Mouse (Mus musculus) large intestine, adult 2 months (tissue): ENCODE results near the gene Mdk. TPM values are rescaled to one million over a fixed set of nuclear protein-coding genes. Genes with fewer than 3 reads are reported as not detected.

Experiments
- DNase-seq: peaks from one replicate; pipeline ENCODE4 v3.0.0-alpha.2; 2012; ENCODE audit warnings: low read depth, low spot score
- WGBS: fragments of 180-500 bp; shearing (Covaris S2); methylation state at CpG from one replicate; pipeline ENCODE4 v1.1.7; 2018; 5-methylcytosine and 5-hydroxymethylcytosine counted together
- polyA plus RNA-seq: library from polyadenylated mRNA; depleted of rRNA; stranded (reverse); fragments of >200 nt; gene quantifications from 2 replicates; pipeline ENCODE4 v1.2.3, GENCODE M21; 2012

Mdk gene
- polyA plus RNA-seq, 1 experiment, result 7.8 TPM

DNA sequence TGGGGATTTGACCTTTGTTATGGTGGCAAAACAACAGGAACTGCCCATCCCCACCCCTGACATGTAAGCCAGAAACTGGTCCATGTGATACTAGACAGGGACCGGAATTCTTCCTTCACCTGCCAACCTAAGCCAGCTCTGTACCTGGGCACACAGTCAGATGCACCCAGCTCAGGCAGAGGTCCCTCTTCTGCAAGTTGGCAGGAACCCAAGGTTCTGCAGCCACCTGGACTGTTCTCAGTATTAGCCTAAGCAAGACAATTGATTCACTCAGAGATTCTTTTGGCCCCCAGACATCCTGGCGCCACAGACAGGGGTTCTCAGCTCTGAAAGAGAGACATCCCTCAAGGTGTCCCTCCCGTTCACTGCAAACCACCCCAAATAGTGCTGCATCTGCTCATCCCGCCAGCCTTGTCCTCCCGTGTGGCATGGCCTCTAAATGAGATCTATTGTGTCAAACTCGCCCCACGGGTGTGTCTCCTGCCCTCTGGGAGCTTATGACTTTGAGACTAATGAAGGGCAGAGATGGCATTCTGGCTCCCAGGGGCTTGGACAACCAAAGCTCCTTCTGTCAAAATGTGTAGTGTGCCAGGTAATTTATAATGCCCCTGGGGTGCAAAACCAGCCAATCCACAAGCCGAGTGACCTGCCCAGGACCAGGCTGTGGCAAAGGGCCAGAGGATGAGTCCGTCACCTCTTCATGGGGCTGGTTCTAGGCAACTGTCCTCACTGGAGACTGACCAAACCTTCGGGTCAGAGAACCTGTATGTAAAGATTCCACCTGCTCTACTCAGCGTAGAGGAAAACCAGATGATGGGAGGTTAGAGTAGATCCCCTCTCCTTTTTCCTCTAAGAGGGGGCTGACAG, 27.7 kb upstream of the Mdk start:
- 45% methylated on average over 11 of the region's 11 CpGs for whole genome bisulfite sequencing
- no peak for DNase-seq

DNA sequence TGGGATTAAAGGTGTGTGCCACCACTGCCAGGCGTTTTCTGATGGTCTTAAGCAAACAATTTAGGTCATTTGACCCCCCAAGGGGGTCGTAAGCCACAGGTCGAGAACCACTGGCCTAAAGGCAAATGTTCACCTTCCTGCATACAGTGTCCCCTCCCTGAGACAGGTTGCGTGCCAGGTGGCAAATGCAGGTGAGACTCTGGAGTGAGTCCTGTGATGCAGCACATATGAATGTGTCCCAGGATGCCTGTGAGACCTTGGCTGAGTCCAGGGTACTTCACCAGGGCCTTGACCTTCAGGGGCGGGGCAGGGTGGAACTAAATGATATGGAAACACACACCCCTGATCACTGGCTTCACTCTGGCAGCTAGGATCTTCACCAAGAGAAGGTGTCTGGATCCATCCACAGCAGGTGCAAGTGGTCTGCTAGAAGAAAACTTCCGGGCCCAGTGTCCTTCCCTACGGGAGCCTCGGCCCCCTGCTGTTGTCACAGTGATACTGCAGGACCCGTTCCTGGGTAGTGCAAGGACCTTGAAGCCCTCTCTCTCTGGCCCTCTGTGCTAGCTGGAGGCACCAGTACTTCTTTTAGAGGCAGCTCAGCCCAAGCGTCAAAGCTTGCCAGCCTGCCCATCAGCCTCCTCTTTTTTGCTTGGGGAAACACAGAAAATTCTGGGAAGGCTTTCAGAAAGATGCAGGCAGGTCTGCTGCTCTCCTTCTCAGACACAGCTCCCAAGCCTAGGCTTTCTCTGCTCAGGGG, 26.8 kb upstream of the Mdk start:
- DNase-seq, result no peak
- 34% methylated on average over 10 of the region's 10 CpGs for WGBS

DNA sequence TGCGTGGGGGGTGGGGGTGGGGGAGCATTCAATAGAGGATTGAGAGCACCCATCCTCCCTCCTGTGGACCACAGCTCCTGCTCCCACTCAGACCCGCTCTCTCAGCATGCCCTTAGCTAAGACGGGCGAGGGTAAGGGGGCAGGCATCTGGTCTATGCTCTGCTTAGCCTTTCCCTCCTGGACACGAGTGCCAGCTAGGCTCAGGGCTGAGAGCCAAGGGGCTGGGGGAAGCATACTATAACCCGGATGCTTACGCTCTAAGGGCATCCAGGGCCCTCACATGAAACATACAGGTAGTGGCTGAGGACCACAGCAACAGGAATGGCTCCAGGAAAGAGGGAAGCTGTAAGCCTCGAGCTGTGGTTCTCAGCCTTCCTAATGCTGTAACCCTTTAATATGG, 26.0 kb upstream of the Mdk start:
- WGBS, result 77% methylated on average over 8 of the region's 8 CpGs
- DNase-seq, result no peak

DNA sequence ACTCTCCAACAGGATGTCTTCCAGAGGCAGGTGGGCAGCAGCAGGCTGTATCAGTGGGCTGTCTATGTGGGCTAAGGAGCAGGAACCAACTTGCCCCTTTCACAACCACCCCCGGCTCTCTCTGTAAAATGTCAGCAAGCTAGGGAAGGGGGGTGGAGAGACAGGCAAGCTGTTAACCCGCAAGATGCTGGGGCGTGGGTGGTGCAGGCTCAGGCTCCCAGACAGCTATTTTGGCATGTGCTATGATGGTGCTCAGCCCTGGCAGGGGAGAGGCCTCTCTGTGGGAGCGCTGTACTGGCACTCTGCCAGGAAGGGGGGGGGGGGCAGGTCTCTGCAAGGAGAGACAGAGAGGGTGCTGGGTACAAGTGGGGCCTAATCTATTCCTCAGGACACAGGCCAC, 25.0 kb upstream of the Mdk start:
- WGBS, result 9% methylated on average over 4 of the region's 4 CpGs
- no peak for DNase-seq

DNA sequence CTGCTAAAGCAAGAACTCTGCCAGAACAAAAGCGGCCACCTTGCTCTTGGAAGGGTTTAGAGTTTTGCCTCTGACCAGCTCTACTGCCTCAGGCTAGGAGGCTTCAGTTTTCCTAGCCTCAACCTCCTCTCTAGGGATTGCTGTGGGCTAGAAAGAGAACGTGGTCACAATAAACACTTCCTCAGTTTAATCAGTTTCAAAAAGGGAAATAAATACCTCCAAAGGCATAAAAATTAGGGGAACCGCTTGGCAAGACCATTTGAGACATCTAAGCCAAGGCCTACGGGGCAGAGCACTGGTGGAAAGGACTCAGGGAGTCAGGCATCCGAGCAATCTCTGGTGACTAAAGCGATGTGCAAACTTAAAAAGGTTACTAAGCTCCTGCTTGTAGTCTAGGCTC, 23.8 kb upstream of the Mdk start:
- no peak for DNase-seq
- 55% methylated on average over 6 of the region's 6 CpGs for WGBS

DNA sequence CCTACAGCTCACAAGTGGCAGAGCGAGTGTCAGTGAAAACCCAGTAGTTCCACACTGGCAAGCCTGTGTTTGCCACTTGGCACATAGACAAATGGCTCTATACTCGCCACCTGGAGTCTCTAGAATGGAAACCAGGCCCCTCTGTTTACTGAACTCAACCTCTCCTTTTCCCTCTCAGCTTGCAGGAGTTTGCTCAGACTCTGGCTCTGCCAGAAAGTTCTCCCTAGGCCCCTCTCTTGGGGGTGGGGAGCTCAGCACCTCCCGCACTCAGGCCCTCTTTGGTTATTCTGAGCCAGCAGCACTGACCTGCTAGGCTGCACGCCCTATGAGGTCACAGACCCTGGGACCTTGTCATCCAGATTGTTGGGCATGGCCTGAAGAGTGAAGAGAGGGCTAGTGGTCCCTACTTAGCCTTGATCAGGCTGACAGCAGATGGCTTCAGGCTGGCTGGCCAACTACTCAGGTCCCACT, 23.1 kb upstream of the Mdk start:
- WGBS, result 21% methylated on average over 4 of the region's 4 CpGs
- DNase-seq, result no peak

DNA sequence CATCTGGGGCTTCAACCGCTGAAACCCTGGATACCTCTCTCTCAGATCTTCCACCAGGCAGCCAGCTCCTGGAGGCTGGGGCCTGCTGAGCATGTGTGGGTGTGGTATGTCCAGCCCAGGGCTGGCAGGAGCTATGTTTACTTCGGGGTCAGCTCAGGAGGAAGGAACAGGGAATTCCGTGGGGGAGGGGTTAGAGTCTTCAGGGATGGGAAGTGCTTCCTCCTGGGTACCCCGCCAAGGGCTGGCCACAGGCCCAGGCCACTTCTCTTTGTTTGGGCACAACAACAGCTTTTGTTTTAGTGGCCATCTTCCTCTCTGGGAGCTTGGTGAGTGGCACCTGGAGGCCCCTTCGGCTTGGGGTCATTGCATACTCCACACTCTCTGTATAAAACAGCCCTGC, 21.7 kb upstream of the Mdk start:
- DNase-seq, result no peak
- WGBS, result 6% methylated on average over 5 of the region's 5 CpGs

DNA sequence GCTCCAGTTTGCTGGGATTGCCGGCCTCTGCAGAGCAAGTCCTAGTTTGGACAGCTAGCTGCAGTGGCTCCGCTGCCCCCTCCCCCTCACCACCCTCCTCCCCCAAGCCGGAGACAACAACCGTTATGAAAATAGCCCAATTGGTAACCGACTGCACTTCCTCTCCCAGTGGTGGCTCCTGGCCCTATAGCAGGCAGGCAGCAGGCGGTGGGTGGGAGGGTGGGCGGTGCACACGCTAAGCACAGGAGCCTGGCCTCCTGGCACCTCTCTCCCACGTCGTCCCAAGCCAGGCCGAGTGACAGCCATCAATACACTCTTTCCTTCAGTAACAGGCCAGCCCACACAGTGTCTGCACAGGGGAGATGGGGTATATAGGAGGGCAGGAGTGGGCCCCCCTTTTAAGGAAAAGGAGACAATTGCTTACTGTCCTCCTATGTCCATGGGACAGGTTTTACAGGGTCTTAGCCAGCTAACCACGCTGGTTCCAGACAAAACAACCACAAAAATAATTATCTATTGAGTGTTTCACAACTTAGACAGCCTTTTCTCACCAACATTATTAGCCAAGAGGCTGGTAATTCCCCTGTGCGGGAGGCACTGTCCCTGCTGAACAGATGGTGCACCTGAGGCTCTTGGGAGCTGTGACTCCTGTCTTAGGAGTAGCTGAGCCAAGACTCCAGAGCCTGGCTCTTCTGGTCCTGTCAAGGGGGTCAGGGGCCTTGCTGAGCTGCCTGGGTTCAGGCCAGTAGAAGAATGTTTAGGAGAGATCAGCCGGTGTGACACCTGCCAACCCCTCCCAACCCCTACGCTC, 18.4 kb upstream of the Mdk start:
- no peak for DNase-seq

DNA sequence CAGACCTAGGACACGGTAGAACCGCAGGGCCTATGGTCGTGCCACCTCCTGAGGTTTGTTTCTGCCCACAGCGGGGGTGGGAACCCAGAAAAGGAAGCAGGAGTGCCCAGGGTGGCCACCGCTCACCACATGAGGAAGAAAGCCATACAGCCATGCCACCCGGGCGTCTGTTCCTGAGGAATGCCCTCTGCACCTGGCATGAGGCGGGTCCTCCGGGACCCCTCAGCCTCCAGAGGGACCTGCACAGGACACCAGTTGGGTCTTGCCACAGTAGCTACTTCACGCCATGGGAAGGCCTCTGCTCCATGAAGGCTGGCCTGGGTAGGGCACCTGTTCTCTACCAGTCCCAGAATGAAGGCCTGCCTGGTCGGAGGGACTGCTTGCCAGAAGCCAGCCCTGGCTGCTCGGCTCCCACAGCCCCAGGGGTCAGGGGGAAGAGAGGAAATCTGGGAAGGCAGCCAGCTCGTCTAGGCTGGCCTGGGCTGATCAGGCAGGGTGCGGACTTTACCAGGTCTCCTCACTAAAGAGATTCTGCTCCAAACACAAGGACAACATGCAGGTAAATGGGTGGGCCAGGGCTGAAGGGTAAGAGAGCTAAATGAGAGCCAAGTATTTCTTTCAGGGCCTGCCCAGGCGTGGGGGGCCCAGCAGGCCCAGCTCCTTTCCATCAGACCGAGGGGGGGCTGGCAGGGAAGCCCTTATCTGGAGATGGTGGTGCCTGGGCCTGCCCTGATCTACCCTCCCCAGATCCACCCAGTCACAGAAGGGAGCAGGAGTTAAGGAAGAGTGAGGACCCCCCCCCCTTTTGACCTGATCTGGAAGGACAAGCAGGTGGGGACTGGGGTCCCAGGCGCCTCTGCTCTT, 17.5 kb upstream of the Mdk start:
- 23% methylated on average over 17 of the region's 17 CpGs for WGBS
- DNase-seq, result no peak

More for the DNA sequence above, 18.4 kb upstream of the Mdk start:
- 12% methylated on average over 15 of the region's 15 CpGs for WGBS

DNA sequence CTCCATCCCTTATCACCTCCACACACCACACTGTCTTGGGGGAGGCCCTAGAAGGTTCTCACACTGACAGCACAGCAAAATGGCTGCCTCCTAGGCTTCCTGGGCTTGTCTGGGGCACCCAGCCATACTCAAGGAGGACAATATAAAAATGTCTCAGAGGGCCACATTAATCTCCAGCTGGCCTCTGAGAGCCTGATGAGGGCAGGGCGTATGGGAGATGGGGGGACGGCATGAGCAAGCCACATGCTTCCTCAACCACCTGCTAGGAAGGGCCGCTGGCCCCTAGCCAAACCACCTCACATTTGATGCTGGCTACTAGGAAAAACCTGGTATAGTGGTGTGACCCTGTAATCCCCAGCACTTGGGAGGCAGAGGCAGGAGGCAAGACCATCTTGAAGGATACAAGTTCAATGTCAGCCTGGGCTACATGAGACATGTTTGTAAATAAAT, 16.7 kb upstream of the Mdk start:
- DNase-seq, result no peak
- WGBS, result 19% methylated on average over 3 of the region's 3 CpGs

DNA sequence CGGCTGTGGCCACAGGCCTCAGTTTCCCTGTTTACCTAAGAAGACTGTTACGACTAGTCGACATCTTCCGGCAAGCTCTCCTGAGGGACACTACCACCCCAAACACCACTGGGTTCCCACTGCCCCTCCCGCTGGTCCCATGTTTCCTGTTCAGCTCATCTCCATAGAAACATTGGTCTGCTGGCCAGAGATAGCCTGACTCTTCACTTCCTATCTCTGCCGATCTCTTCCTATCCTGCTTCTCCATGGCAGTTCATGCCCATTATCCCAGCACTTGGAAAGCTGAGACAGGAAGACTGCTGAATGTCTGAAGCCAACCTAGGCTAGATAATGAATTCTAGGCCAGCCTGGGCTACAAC, 16.0 kb upstream of the Mdk start:
- WGBS, result 28% methylated on average over 6 of the region's 6 CpGs
- no peak for DNase-seq

DNA sequence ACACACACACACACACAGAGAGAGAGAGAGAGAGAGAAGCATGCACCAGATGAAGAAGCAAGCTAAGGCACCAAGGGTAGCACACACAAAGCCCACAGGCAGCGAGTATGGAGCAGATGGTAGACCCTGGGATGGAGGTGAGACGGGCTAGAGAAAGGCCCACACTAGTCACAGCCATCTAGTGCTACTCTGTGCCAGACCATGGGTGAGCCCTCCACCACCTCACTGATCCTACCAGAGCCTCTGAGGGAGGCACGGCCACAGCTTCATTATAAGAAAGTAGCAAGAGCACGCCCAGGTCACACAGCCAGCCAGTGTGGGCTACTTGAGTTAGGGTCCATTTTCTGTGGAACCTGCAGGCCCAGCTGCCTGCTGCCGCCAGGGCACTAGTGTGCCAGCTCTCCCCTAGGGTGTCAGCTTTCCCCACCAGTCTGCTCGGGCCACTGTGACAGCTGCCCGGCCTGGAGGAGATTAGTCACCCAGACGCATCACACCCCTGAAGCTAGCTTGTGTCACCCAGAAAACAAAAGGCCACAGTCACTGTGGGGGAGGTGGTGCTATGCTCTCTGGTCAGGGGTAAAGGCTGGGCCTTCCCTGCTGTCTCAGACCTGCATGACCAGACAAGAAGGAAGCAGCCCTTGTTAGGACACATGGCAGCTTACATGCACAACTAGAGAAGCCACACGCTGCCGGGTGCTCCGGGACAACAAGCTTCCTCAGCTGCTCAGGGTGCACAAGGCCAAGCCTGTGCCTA, 15.5 kb upstream of the Mdk start:
- WGBS, result 31% methylated on average over 11 of the region's 11 CpGs

DNA sequence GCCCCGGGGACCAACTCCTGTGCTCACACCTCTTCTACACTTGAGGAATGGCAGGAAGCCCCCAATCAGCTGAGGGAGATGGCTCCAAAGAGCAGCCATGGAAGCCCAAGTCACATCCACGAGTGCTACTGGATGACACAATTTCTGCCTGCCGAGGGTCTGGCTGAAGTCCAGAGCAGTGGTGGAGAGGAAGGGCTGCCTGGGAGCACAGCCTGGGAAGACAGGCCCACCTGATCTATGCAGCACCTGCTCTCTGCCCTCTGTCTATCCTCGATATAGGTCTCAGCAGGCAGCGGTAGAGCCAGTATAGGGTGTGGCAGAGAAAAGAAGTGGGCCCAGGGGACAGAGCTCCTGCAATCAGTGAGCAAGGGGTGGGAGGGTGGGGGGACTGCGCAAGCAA, 14.7 kb upstream of the Mdk start:
- 19% methylated on average over 6 of the region's 6 CpGs for WGBS
- DNase-seq, result no peak

More for the DNA sequence above, 15.5 kb upstream of the Mdk start:
- DNase-seq, result no peak

DNA sequence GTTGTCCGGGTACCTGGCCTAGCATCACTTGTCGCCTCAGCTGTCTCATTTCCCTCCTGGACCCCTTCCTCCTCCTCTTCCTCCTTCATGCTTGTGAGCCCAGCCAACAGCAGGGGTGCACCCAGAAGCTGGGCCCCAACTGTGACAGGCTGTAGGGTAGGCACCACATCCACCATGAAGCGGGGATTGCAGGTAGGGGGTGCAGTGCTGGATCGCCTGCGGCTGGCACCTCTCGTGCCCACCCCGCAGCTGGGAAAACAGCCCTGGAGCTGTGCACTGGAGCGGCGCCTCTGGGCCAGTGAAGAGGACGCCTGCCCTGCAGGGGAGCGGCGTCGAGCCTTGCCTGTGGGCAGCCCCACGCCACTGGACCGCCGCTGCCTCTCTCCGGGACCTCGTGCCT, 13.4 kb upstream of the Mdk start, which contains the start of gene Gm9821:
Gene Gm9821, plus strand, starts transcription at position 221 of the 400 bp plus-strand sequence.
- no peak for DNase-seq
- 94% methylated on average over 18 of the region's 18 CpGs for WGBS

DNA sequence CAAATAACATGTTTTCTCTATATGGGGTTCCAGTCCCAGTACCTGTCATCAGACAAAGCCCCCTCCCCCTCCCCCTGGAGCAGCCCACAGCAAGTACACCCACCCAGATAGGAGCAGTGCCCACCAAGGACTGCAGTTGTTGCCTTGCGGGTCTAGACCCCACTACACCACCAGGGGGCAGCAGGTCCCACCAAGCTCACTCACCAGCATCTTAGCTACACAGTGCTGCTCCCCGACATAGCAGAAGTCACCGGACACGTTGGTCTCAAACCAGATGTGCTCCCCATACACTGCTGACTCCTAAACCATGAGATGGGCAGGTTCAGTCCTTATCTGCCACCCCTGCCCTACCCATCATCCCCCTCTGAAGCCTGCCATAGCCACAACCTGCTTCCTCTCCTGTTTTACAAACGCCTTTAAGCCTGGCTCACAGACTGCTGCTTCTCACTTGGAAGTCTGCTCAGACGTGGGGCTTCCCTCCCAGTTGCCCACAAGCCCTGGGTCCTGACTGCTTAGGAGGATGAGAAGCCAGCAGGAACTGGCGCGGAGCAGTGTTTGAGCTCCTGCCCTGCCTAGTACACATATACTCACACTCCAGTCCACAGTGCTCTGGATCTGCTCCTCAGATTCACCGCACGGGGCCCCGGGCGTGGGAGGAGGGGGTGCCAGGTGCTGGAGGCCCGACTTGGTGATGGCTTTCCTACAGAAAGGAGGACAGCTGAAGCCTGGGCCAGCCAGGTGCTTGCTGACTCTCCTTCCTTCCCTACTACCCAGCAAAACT, 12.3 kb upstream of the Mdk start:
- 48% methylated on average over 13 of the region's 13 CpGs for WGBS
- no peak for DNase-seq

DNA sequence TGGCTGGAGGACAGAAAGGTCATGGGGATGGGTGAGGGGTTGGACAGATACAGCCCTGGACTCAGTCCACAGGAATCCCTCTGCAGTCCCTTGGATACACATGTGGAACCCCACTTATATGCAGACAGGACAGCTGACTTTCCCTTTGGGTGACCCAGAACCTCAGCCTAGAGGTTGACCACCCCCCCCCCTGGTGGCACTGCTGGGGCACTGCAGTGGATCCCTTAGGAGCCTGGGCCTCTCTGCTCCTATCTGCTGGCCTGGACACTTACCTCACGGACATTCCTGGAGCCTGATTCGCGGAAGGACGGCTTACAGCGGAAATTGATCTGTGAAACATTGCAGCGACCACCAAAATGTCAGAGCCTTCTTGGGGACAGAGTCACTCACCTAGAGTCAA, 10.3 kb upstream of the Mdk start:
- 76% methylated on average over 6 of the region's 6 CpGs for WGBS
- DNase-seq, result no peak

DNA sequence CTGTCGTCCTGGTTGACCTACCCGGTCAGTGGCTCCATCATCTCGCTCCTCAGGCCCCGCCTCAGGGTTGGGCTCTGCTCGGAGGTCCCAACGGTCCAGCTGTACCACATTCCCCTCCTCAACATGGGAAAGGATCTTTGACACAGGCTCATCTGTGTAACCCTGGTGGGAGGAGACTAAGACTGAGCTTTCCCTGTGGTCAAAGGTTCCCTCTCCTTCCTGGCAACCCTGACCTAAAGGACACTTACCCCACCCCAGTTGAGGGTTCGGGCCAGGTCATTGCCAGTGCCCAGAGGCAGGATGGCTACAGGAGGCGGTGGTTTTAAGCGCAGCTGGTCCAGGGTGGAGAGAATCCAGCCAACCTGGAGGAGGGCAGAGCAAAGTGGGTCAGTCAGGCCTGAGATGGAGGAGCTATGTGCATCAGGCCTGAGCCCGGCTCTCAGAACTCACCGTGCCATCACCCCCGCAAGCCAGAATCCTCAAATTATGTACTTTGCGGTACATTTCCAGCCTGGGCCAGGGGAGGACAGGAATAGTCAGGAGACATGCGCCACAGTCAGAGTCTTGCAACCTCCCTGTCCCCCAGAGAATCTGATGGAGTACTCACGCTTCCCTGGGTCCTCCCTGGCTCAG, 7.3 kb upstream of the Mdk start:
- WGBS, result 75% methylated on average over 15 of the region's 15 CpGs
- DNase-seq, result no peak
